Mouse (Mus musculus) heart, postnatal 36 days (tissue): ENCODE results near the gene Slc11a2. TPM values are rescaled to one million over a fixed set of nuclear protein-coding genes. Genes with fewer than 3 reads are reported as not detected.

Experiments
- DNase-seq, 2 experiments: peaks; one replicate each; pipeline ENCODE4 v3.0.0; 2021 to 2022
- intact Hi-C: fragments of 180-260 bp; cut with DNase I; formaldehyde crosslinking; loops from one replicate; pipeline ENCODE4 v1.15.1; 2025
- total RNA-seq, 2 experiments: library from RNA; stranded (reverse); gene quantifications; 2 replicates each; pipeline ENCODE4 v1.2.3; 2021

The Slc11a2 gene
- total RNA-seq, 2 experiments from 2014 or later: 45.2 TPM

GRCm38 (mm10) chr15:100411731-100412130 is 13.1 kb downstream of the Slc11a2 start:
- intact Hi-C loops: no loop called here
- DNase-seq: no peak

- DNase-seq: no peak
- intact Hi-C loops: no loop called here
Observed at GRCm38 (mm10) chr15:100410918-100411672, 13.8 kb downstream of the Slc11a2 start.

GRCm38 (mm10) chr15:100406088-100406487 is 18.8 kb downstream of the Slc11a2 start:
- intact Hi-C loops: no loop called here
- DNase-seq: no peak

- intact Hi-C loops: no loop called here
- no peak for DNase-seq
Observed at GRCm38 (mm10) chr15:100403318-100404000, 21.4 kb downstream of the Slc11a2 start.

DNA sequence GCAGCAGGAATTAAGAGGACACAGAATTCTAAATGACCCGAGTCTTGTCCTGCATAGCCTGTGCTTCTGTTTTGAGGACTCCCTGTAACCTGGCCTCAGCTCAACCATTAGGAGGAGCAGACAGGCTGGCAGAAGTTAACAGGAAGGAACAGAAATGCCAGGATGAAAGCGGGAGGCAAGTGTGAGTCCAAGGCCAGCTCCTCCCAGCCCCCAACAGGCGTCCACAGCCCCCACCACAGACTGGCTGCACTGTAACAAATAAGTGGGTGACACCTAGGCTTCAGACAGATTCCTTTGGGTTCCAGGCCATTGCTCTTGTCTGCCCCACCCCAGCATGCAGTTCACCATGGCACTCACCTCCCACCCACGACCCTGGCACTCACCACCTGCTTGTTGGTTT is 22.1 kb downstream of the Slc11a2 start:
- intact Hi-C loops: no loop called here
- no peak for DNase-seq

- intact Hi-C loops: no loop called here
Observed at GRCm38 (mm10) chr15:100402347-100402746, 22.5 kb downstream of the Slc11a2 start.

DNA sequence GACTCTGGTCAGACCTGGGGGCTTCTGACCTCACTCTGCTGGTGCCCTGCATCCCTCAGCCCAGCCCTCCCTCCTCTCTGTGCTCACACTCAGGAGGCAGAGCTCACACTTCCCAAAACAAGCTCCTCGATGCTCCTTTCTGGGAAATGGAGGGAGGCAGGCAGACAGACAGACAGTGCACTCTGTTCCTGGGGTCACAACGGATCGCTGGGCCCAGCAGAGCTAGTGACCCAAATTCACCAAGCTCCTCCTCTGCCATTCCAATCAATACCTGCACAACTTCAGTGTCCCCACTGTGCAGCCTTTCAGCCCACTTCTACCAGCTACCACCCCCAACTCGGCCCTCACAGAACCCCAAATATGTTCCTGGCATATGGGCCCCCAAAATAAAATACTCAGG is 23.1 kb downstream of the Slc11a2 start:
- intact Hi-C loops: no loop called here
- DNase-seq: no peak

More at GRCm38 (mm10) chr15:100402347-100402746, 22.5 kb downstream of the Slc11a2 start:
- DNase-seq: no peak

DNA sequence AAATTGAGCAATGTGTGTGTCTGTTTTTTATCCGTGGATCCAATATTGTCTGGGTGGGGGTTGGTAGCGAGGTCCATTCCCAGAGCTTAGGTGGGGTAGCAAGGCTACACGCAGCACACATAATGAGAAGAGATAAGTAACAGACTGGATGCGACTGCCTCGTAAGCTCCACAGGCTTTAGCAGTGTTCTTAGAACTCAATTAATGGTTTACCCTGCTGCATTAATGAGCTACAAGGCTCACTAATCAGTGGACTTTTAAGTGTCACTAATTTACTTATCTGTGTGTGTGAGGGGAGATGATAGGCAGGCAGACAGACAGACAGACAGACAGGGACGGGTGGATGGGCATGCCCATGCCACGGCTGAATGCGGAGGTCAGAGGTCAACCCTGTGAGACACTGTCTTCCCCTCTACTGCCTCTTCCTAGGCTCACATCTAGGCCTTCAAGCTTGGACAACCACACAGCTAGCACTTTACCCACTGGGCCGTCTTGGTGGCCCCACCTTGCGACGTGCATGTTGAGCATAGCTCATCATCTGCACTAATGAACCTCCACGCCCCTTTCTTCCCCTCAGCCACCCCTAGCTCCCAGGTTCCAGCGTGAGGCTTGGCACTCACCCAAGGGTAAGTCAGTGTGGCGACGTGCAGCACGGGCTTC is 24.2 kb downstream of the Slc11a2 start:
- intact Hi-C loops: no loop called here
- no peak for DNase-seq

DNA sequence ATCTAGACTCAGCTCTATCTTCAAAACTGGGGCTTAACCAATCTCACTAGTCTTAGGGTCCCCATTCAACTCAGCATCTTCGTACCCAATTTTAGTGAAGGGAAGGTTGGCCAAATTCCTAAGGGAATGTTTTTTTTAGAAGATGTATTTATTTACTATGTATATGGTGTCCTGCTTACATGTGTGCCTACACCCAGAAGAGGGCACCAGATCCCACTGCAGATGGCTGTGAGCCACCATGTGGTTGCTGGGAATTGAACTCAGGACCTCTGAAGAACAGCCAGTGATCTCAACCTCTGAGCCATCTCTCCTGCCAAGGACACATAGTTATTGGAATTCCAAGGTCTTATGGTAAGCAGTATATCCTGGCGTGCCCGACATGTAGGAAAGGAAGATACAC is 29.3 kb downstream of the Slc11a2 start:
- no peak for DNase-seq
- intact Hi-C loops: no loop called here

DNA sequence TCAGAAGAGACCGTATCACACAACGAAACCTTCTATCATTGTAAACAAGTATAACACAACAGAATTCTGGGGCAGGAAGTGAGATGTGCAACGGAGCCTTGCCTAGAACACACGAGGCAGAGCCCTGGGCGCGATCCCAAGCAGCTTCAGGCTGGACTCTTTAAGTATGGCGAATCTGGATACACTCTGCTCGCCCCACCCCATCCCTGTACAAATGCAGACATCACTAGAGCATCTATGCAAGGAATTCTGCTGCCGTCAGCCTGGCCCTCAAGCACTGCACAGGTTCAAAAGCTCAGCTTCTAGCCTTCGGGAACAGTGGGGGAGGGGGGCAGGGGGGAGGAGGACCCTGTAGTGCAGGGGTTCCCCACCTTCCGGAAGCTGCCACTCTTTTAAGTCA is 31.9 kb downstream of the Slc11a2 start:
- no peak for DNase-seq
- intact Hi-C loops: no loop called here

GRCm38 (mm10) chr15:100391599-100391998 is 33.3 kb downstream of the Slc11a2 start:
- intact Hi-C loops: no loop called here
- DNase-seq: no peak

GRCm38 (mm10) chr15:100391066-100391465 is 33.8 kb downstream of the Slc11a2 start:
- no peak for DNase-seq
- intact Hi-C loops: no loop called here

GRCm38 (mm10) chr15:100388886-100389285 is 36.0 kb downstream of the Slc11a2 start:
- DNase-seq: no peak
- intact Hi-C loops: no loop called here

DNA sequence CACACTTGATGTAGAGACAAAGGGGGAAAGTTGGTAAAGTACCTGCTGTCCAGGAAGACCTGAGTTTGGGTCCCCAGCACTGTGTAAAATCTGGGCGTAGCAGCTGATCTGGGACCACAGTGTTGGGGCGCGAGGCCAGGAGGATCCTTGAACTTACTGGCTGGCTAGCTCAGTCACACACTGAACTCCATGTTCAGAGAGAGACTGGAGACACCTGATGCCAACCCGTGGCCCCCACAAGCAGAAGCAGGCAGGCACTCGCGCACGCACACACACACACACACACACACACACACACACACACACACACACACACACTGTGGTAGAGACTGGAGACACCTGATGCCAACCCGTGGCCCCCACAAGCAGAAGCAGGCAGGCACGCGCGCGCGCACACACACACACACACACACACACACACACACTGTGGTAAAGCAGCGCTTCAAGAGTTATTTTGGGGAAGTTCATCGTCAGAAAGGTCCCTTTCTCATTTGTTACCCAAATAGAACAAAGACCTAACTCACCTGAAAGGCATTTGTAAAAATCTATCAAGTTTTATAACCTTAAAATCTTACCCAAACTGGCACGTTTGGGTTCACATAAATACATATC is 36.5 kb downstream of the Slc11a2 start:
- DNase-seq: no peak
- intact Hi-C loops: no loop called here

DNA sequence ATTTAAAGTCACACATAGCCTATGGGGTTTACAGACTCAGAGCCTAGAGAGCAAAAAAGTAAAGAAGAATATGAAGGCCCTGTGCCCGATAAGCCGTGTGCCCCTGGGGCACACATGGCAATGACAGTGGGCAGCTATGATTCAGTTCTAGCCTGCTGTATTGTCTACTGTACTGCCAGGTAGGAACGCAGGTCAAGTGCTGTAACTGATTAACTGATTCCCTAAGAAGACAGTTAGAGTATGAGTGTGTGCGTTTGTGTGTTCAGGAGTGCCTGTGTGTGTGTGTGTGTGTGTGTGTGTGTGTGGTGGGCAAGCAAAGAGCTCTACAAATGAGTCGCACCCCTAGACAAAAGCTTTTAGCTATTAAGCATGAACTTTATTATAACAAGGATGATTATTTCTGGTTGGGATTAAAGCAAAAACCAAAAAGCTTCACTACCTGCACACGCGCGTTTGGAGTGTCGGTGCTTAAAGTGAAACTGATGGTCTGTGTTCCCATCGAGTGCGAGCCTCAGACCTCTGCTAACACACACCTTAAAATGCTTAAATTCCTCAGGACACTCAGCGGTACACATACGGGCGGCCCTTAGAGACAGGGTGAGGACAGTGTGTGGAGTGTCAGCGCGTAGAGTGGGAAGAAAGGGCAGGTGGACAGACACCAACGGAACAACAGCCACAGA is 37.2 kb downstream of the Slc11a2 start:
- DNase-seq: no peak
- intact Hi-C loops: no loop called here

- intact Hi-C loops: no loop called here
- DNase-seq: no peak
Observed at GRCm38 (mm10) chr15:100385705-100386104, 39.2 kb downstream of the Slc11a2 start.

- intact Hi-C loops: no loop called here
- no peak for DNase-seq
Observed at GRCm38 (mm10) chr15:100380104-100380503, 44.8 kb downstream of the Slc11a2 start.

GRCm38 (mm10) chr15:100379658-100380057 is 45.2 kb downstream of the Slc11a2 start:
- intact Hi-C loops: no loop called here
- DNase-seq: no peak

- intact Hi-C loops: loop anchor here (2.0 kb wide), 1 partner anchor 79 kb away; no protein-coding TSS in a partner anchor
- DNase-seq: peak in 1 of 2 experiments; percentile 7
Observed at GRCm38 (mm10) chr15:100377847-100378505, 46.9 kb downstream of the Slc11a2 start.

DNA sequence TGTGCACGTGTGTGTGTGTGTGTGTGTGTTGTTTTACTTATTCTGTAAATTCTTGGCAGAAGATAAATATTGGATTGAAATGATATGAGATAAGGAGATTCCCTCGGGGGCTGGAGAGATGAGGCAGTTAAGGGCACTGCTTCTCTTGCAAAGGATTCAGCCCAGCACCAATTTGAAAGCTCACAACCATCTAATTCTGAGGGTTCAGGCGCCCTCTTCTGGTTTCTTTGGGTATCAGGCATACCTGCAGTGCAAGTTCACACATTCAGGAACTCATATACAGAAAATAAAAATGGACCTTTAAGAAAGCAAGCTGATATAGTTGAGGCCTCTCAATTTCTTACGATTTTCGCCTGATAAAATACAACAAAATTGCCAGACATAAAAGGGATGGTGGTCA is 49.8 kb downstream of the Slc11a2 start:
- peak; percentile 48 to 67 for DNase-seq
- intact Hi-C loops: loop anchor here (2.0 kb wide), 2 partner anchors 112 to 352 kb away; no protein-coding TSS in a partner anchor
